Mouse (Mus musculus) limb, embryonic 15.5 days (tissue): ENCODE measurements at regions not wholly inside any gene's neighbourhood (a gene's known extent, or its start where the extent isn't known, plus 50 kb on each side); places are given as distances from the start of the nearest gene placed in this dataset.
A peak's percentile ranks its signal among the peaks of the same experiment; 100 is the strongest.

Source experiments
- ATAC-seq: fragments of 200-750 bp; cut with Nextera tagmentation; 2 replicates; pipeline ENCODE4 v1.8.0; 2017; ENCODE audit warnings: low read depth, moderate TSS enrichment; ENCODE audit not compliant: insufficient number of reproducible peaks, low FRiP score, low TSS enrichment
- H3K27ac ChIP-seq: fragments of 300-500 bp; sonication (generic); 2 replicates; pipeline ENCODE4 v1.5.1; 2015; ENCODE audit warnings: moderate library complexity, mild to moderate bottlenecking, inconsistent platforms
- H3K27me3 ChIP-seq: fragments of 300-500 bp; sonication (generic); 2 replicates; pipeline ENCODE4 v1.6.1; 2015; ENCODE audit warnings: inconsistent platforms
- H3K36me3 ChIP-seq: fragments of 300-500 bp; sonication (generic); 2 replicates; pipeline ENCODE4 v1.6.1; 2015; ENCODE audit warnings: inconsistent platforms
- H3K4me1 ChIP-seq: fragments of 300-500 bp; sonication (generic); 2 replicates; pipeline ENCODE4 v1.6.1; 2015; ENCODE audit warnings: inconsistent platforms
- H3K4me2 ChIP-seq: fragments of 300-500 bp; sonication (generic); 2 replicates; pipeline ENCODE4 v1.6.1; 2015; ENCODE audit warnings: mild to moderate bottlenecking, inconsistent platforms
- H3K4me3 ChIP-seq: fragments of 300-500 bp; sonication (generic); 2 replicates; pipeline ENCODE4 v1.5.1; 2015; ENCODE audit warnings: mild to moderate bottlenecking, inconsistent platforms
- H3K9ac ChIP-seq: fragments of 300-500 bp; sonication (generic); 2 replicates; pipeline ENCODE4 v1.6.1; 2015; ENCODE audit warnings: inconsistent platforms
- H3K9me3 ChIP-seq: fragments of 300-500 bp; sonication (generic); 2 replicates; pipeline ENCODE4 v1.6.1; 2016; ENCODE audit warnings: inconsistent platforms
- WGBS: fragments of 180-500 bp; shearing (Covaris S2); methylation state at CpG from one replicate; pipeline ENCODE4 v1.1.7; 2015; 5-methylcytosine and 5-hydroxymethylcytosine counted together

DNA sequence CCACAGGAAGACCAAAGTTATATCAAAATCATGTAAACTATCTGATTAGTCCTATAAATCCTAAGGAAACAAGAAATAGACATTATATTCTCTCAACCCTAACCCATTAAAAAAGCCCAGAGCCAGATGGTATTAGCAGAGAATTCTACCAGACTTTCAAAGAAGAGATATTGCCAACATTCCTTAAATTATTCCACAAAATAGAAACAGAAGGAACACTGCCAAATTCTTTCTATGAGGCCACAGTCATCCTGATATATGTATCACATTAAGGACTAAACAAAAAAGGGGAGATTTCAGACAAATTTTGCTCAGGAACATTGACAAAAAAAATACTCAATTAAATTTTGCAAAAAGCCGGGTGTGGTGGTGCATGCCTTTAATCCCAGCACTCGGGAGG is 1669.5 kb downstream of the Efnb2 start:
- Histone ChIP-seq H3K4me1 (no peaks in the 10 kb centered on the region), H3K9ac (no peak overlapping the region)
- ATAC-seq, result no peak

GRCm38 (mm10) chr8:6989359-6990095 is 1671.5 kb downstream of the Efnb2 start:
- Histone ChIP-seq H3K27me3 (no peaks in the 10 kb centered on the region), H3K4me3 (no peak overlapping the region), H3K9me3 (no peaks in the 10 kb centered on the region), H3K36me3 (no peaks in the 10 kb centered on the region), H3K4me2 (no peak overlapping the region), H3K4me1 (no peaks in the 10 kb centered on the region), H3K9ac (no peak overlapping the region), H3K27ac (no peak overlapping the region)
- ATAC-seq, result no peak
- 55% methylated on average over 3 of the region's 3 CpGs for WGBS

More for the DNA sequence above, 1669.5 kb downstream of the Efnb2 start:
- Histone ChIP-seq H3K4me3 (no peak overlapping the region), H3K9me3 (no peaks in the 10 kb centered on the region), H3K27me3 (no peaks in the 10 kb centered on the region), H3K27ac (no peak overlapping the region), H3K36me3 (no peaks in the 10 kb centered on the region), H3K4me2 (no peak overlapping the region)
- 82% methylated on average over 2 of the region's 2 CpGs for WGBS

GRCm38 (mm10) chr8:6973961-6974360 is 1687.1 kb downstream of the Efnb2 start:
- no peak overlapping the region for H3K27ac ChIP-seq
- no peak for ATAC-seq
- H3K4me1 ChIP-seq, result no peaks in the 10 kb centered on the region
- H3K36me3 ChIP-seq, result no peaks in the 10 kb centered on the region
- no peak overlapping the region for H3K4me3 ChIP-seq
- no peaks in the 10 kb centered on the region for H3K9me3 ChIP-seq
- no peaks in the 10 kb centered on the region for H3K27me3 ChIP-seq
- H3K9ac ChIP-seq, result no peak overlapping the region
- H3K4me2 ChIP-seq, result no peak overlapping the region

- H3K4me2 ChIP-seq, result no peak overlapping the region
- WGBS, result 50% methylated on average over 4 of the region's 4 CpGs
- no peak for ATAC-seq
- no peaks in the 10 kb centered on the region for H3K4me1 ChIP-seq
- H3K36me3 ChIP-seq, result no peaks in the 10 kb centered on the region
- no peak overlapping the region for H3K27ac ChIP-seq
- H3K9ac ChIP-seq, result no peak overlapping the region
- no peak overlapping the region for H3K4me3 ChIP-seq
- no peaks in the 10 kb centered on the region for H3K9me3 ChIP-seq
- H3K27me3 ChIP-seq, result no peaks in the 10 kb centered on the region
Observed at GRCm38 (mm10) chr8:6963006-6963799, 1697.8 kb downstream of the Efnb2 start.

GRCm38 (mm10) chr8:6958086-6958485 is 1703.0 kb downstream of the Efnb2 start:
- H3K27ac ChIP-seq, result no peak overlapping the region
- ATAC-seq, result no peak
- H3K36me3 ChIP-seq, result no peaks in the 10 kb centered on the region
- no peak overlapping the region for H3K9ac ChIP-seq
- H3K4me1 ChIP-seq, result no peaks in the 10 kb centered on the region
- H3K4me2 ChIP-seq, result no peak overlapping the region
- H3K9me3 ChIP-seq, result no peaks in the 10 kb centered on the region
- no peaks in the 10 kb centered on the region for H3K27me3 ChIP-seq
- 88% methylated on average over 5 of the region's 5 CpGs for WGBS
- no peak overlapping the region for H3K4me3 ChIP-seq

DNA sequence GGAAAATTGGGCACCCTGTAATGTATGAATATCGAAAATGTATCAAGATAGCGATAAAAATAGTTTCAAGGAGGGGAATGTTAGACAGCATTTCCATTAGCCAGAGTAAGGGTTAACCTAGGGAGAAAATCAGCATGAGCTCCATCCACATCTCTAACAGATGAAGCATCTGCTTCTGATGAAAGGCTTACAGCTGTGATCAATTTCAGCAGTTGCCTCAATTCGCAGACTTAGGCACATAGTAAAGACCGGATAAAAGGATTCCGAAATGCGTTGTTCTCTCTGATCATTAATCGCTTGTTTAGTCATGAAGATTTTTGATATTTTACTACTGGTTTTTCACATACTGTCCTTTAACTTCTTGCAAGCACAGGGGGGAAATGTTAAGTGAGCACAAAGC is 1706.8 kb downstream of the Efnb2 start:
- Histone ChIP-seq H3K9ac (no peak overlapping the region), H3K36me3 (no peaks in the 10 kb centered on the region), H3K4me1 (no peaks in the 10 kb centered on the region), H3K27me3 (no peaks in the 10 kb centered on the region), H3K4me2 (no peak overlapping the region), H3K27ac (no peak overlapping the region), H3K4me3 (no peak overlapping the region), H3K9me3 (no peaks in the 10 kb centered on the region)
- ATAC-seq, result no peak
- 32% methylated on average over 7 of the region's 7 CpGs for WGBS

DNA sequence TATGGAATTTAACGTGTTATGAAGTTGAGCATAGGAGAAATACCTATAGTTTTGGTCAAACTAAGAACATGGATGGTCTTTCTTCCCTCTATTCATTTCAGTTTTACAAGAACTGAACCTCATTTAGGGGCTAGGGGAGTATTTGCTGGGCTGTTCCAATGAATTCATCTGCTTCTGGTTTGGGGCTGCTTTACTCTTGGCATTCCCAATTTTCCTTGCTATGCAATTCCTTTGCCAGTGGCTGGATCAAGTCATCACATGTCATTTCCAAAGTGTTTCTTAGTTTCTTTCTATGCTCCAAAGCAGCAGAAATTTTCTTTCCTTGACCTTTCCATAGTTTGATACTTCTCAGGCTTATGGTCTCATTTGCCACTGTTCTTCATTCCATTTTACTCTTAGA is 1738.6 kb downstream of the Efnb2 start:
- no peak for ATAC-seq
- Histone ChIP-seq H3K36me3 (no peaks in the 10 kb centered on the region), H3K27me3 (no peaks in the 10 kb centered on the region), H3K4me1 (no peaks in the 10 kb centered on the region), H3K4me3 (no peak overlapping the region), H3K4me2 (no peak overlapping the region), H3K9ac (no peak overlapping the region), H3K27ac (no peak overlapping the region), H3K9me3 (no peaks in the 10 kb centered on the region)
- WGBS, result 45% methylated on average over 1 of the region's 1 CpGs

DNA sequence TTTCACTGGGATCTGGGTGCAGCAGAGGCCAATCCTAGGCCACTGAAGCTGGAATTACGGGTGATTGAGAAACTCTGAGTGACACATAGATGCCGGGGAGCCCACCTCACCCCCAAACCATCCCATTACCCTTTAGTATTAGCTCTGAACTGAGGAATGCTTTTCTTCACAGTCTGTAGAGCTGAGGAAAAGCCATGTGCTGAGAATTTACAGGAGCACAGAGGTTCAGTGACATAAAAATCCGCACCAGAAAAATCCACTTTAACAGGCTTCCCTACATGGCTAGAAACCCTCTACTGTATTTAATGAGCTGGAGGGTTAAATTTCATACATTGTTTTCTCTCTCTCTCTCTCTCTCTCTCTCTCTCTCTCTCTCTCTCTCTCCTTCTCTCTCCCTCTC is 1753.4 kb downstream of the Efnb2 start:
- 31% methylated on average over 3 of the region's 3 CpGs for WGBS
- Histone ChIP-seq H3K9ac (no peak overlapping the region), H3K27ac (no peak overlapping the region), H3K4me1 (no peaks in the 10 kb centered on the region), H3K9me3 (no peaks in the 10 kb centered on the region), H3K4me3 (no peak overlapping the region), H3K36me3 (no peaks in the 10 kb centered on the region), H3K4me2 (0 out of 2 replicates have a peak overlapping the region, but pooled peaks have one; percentile 14), H3K27me3 (no peaks in the 10 kb centered on the region)
- ATAC-seq, result no peak

DNA sequence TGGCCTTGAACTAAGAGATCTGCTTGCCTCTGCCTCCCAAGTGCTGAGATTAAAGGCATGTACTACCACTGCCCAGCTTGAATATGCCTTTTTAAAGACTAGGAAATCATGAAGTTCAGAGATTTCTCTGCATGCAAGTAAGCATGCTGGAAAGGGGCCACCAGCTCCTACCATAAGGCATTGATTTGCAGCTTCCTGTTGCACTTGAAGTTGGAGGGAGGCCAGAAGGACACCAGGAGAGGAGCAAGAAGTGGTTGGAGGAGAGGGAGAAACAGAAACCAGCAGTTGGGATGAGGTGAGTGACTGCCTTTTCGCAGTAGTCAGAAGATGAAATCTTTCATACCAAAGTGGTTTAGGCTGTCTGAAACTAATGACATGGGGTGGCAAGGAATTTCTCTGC is 1769.6 kb downstream of the Efnb2 start:
- H3K9me3 ChIP-seq, result no peaks in the 10 kb centered on the region
- no peak for ATAC-seq
- no peaks in the 10 kb centered on the region for H3K36me3 ChIP-seq
- H3K27me3 ChIP-seq, result no peaks in the 10 kb centered on the region
- H3K4me3 ChIP-seq, result no peak overlapping the region
- WGBS, result 76% methylated on average over 1 of the region's 1 CpGs
- no peaks in the 10 kb centered on the region for H3K4me1 ChIP-seq
- no peak overlapping the region for H3K9ac ChIP-seq
- no peak overlapping the region for H3K4me2 ChIP-seq
- no peak overlapping the region for H3K27ac ChIP-seq

DNA sequence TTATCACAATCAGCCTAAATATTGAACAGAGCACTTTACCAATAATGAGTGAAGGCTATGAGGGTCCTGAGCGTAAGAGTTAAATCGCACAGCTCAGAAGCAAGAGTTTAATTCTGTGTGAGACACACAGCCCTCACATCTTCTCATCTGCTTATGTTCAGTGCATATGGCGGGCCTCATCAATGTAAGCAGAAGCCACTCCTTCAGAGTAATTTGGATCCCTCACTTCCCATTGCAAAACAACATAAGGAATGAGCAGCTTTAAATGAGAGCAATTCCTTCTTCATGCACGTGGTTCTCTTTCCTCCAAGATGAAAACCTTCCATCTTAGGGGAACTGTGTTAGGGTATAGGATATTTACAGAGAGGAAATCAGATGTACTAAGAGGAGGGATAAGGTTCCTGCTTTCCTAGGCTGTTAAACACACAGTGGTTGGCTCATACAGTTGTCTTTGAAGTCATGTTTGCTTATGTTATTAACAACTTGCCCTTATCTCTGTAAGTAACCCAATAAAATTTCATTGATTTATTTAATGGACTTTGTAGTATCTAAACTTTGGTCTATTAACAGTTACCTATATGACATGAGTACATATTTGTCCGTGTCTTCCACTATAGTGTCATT is 1774.2 kb downstream of the Efnb2 start:
- WGBS, result 88% methylated on average over 5 of the region's 5 CpGs
- H3K4me2 ChIP-seq, result no peak overlapping the region
- H3K4me3 ChIP-seq, result no peak overlapping the region
- ATAC-seq, result no peak
- H3K9ac ChIP-seq, result no peak overlapping the region
- H3K27me3 ChIP-seq, result no peaks in the 10 kb centered on the region
- H3K9me3 ChIP-seq, result no peaks in the 10 kb centered on the region
- H3K27ac ChIP-seq, result no peak overlapping the region
- H3K36me3 ChIP-seq, result no peaks in the 10 kb centered on the region
- no peaks in the 10 kb centered on the region for H3K4me1 ChIP-seq

DNA sequence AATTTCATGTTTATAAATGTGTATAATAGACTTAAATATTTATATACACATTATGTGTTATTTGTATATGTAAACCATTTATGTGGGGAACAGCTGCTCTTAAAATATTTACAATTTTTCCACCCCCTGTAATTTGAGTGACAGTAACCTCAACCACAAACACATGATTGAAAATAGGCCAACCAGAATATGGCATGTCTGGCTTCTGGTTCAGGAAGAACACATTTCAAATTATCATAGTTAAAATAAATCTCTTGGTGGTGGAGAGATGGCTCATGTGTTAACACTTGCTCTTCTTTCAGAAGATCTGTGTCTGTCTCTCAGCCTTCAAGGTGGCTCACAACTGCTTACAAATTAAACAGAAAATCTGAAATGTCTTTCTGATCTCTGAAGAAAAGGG is 1776.2 kb downstream of the Efnb2 start:
- ATAC-seq, result no peak
- no peaks in the 10 kb centered on the region for H3K27me3 ChIP-seq
- H3K4me2 ChIP-seq, result no peak overlapping the region
- no peaks in the 10 kb centered on the region for H3K4me1 ChIP-seq
- no peak overlapping the region for H3K9ac ChIP-seq
- H3K27ac ChIP-seq, result no peak overlapping the region
- H3K9me3 ChIP-seq, result no peaks in the 10 kb centered on the region
- no peaks in the 10 kb centered on the region for H3K36me3 ChIP-seq
- no peak overlapping the region for H3K4me3 ChIP-seq

- Histone ChIP-seq H3K4me3 (no peak overlapping the region), H3K9me3 (no peaks in the 10 kb centered on the region), H3K27ac (no peak overlapping the region), H3K4me1 (no peaks in the 10 kb centered on the region), H3K27me3 (no peaks in the 10 kb centered on the region), H3K4me2 (no peak overlapping the region), H3K36me3 (no peaks in the 10 kb centered on the region), H3K9ac (no peak overlapping the region)
- WGBS, result 75% methylated on average over 4 of the region's 4 CpGs
- ATAC-seq, result no peak
Observed at GRCm38 (mm10) chr8:6882626-6883025, 1777.5 kb upstream of the Slc10a2 start.
